Mouse (Mus musculus) cerebellum, adult 2 months (tissue): ENCODE data around the gene Fbn1.

Source experiments
- CTCF ChIP-seq: fragments of 200-500 bp; IDR thresholded peaks from 2 replicates; pipeline ENCODE4 v1.5.1; 2011; ENCODE audit warnings: low read depth, mild to moderate bottlenecking, control low read depth, low read length, moderate library complexity, borderline replicate concordance; ENCODE audit not compliant: insufficient read depth
- POLR2A ChIP-seq: fragments of 200-500 bp; IDR thresholded peaks from 2 replicates; pipeline ENCODE4 v1.6.1; 2011; ENCODE audit warnings: low read length, control low read depth, borderline replicate concordance; ENCODE audit not compliant: insufficient read depth

DNA sequence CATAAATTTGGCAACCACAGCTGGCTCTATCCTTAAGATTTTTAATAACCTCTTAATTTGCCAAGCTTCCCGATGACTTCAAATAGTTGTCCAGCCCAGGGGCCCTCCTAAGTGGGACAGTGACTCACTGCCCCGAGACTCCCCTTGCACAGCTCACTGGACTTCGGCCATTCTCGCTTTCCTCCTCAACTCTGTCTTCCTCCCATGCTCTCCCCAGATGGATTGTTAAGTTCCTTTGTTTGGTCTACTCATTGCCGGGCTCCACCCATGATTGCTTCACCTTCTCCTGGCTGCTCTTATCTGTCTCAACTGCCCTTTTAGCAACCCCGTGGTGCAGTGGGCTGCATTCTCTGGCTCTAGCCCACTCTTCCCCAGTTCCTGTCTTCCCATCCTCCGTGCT lies 229.3 kb downstream of the Fbn1 start:
- TF ChIP-seq POLR2A (no peak), CTCF (no peak)
